Mouse (Mus musculus) midbrain, embryonic 14.5 days (tissue): ENCODE results near the gene Akap13. TPM values are rescaled to one million over a fixed set of nuclear protein-coding genes. Genes with fewer than 3 reads are reported as not detected.
"Not testable (repeated sequence)": the region's sequence is repeated elsewhere in the genome, so short reads cannot be mapped to it uniquely, and the experiment has no call there.

Experiments used
- ATAC-seq: fragments of 200-750 bp; cut with Nextera tagmentation; 2 replicates; pipeline ENCODE4 v1.8.0; 2017; ENCODE audit warnings: moderate number of reproducible peaks, moderate library complexity; ENCODE audit not compliant: low FRiP score, low TSS enrichment
- DNase-seq: peaks from one replicate; pipeline ENCODE4 v3.0.0-alpha.2; 2015
- H3K27ac ChIP-seq: fragments of 300-500 bp; sonication (generic); replicated peaks from 2 replicates; pipeline ENCODE4 v1.5.1; 2014; ENCODE audit warnings: mild to moderate bottlenecking, low read depth, low read length, moderate library complexity
- H3K27me3 ChIP-seq: fragments of 300-500 bp; sonication (generic); 2 replicates; pipeline ENCODE4 v1.6.1; 2014; ENCODE audit warnings: low read length, control low read depth, mixed read lengths; ENCODE audit not compliant: control insufficient read depth, insufficient read depth
- H3K36me3 ChIP-seq: fragments of 300-500 bp; sonication (generic); 2 replicates; pipeline ENCODE4 v1.6.1; 2014; ENCODE audit warnings: low read length, control low read depth; ENCODE audit not compliant: control insufficient read depth, insufficient read depth
- H3K4me1 ChIP-seq: fragments of 300-500 bp; sonication (generic); 2 replicates; pipeline ENCODE4 v1.6.1; 2014; ENCODE audit warnings: mild to moderate bottlenecking, antibody characterized with exemption, low read length, control low read depth; ENCODE audit not compliant: control insufficient read depth, insufficient read depth
- H3K4me2 ChIP-seq: fragments of 300-500 bp; sonication (generic); 2 replicates; pipeline ENCODE4 v1.6.1; 2014; ENCODE audit warnings: mild to moderate bottlenecking, low read length, moderate library complexity
- H3K4me3 ChIP-seq: fragments of 300-500 bp; sonication (generic); replicated peaks from 2 replicates; pipeline ENCODE4 v1.5.1; 2014; ENCODE audit warnings: low read depth, low read length
- H3K9ac ChIP-seq: fragments of 300-500 bp; sonication (generic); replicated peaks from 2 replicates; pipeline ENCODE4 v1.6.1; 2014; ENCODE audit warnings: mild to moderate bottlenecking, low read length, moderate library complexity
- H3K9me3 ChIP-seq: fragments of 300-500 bp; sonication (generic); 2 replicates; pipeline ENCODE4 v1.6.1; 2016; ENCODE audit warnings: low read length, control low read depth, mixed read lengths; ENCODE audit not compliant: control insufficient read depth
- WGBS: fragments of 180-500 bp; shearing (Covaris S2); extraction: QIAGEN DNeasy Blood & Tissue Kit; methylation state at CpG from one replicate; pipeline ENCODE4 v1.1.7; 2014; 5-methylcytosine and 5-hydroxymethylcytosine counted together
- polyA plus RNA-seq: library from polyadenylated mRNA; unstranded; fragments of >200 nt; fragmentation: Nextera tagmentation; extraction: Ambion mirVana; gene quantifications from 2 replicates; pipeline ENCODE4 v1.2.1, GENCODE M21; 2014

The Akap13 gene
- polyA plus RNA-seq, 1 experiment from 2014 or later, result 18.9 TPM

DNA sequence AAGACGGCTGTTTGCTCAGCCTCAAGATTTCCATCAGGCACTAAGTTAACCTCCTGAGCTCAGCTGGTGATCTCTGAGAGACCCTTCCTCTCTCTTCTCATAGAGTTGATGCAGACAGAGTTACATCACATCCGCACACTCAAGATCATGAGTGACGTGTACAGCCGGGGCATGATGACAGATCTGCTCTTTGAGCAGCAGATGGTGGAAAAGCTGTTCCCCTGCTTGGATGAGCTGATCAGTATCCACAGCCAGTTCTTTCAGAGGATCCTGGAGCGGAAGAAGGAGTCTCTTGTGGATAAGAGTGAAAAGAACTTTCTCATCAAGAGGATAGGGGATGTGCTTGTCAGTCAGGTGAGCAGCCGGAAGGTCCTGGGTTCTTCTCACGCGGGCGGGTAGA, 271.5 kb downstream of the Akap13 start:
- H3K4me1 ChIP-seq, result no peaks in the 10 kb centered on the region
- DNase-seq (no peak), ATAC-seq (no peak)
- peaks cover 36% of the 10 kb centered on the region for H3K36me3 ChIP-seq
- no peak overlapping the region for H3K4me2 ChIP-seq
- H3K27me3 ChIP-seq, result no peaks in the 10 kb centered on the region
- H3K9ac ChIP-seq, result no peak overlapping the region
- 95% methylated on average over 9 of the region's 9 CpGs for WGBS
- H3K4me3 ChIP-seq, result no peak overlapping the region
- no peaks in the 10 kb centered on the region for H3K9me3 ChIP-seq
- no peak overlapping the region for H3K27ac ChIP-seq

DNA sequence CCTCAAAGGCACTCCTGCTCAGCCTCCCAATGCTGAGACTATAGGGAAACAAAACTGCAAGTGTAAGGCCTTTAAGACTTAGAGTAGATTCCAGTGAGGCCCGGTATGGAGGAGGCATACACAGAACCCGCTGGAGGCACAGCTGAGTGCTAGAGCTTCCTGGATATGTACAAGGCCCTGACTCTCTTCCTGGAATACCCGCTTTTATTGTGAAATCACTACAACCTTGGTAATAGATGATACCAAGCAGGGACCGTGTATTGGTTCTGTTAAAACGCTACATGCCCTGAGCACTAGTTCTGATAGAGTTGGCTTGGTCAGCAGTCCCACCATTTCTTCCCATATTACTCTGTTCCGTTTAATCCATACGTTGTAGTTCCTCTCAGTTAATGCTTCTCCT, 274.3 kb downstream of the Akap13 start:
- H3K27ac ChIP-seq, result no peak overlapping the region
- no peaks in the 10 kb centered on the region for H3K4me1 ChIP-seq
- H3K4me2 ChIP-seq, result no peak overlapping the region
- no peak for ATAC-seq
- H3K36me3 ChIP-seq, result peaks cover 33% of the 10 kb centered on the region
- no peak overlapping the region for H3K4me3 ChIP-seq
- DNase-seq, result no peak
- H3K9me3 ChIP-seq, result no peaks in the 10 kb centered on the region
- WGBS, result 96% methylated on average over 7 of the region's 7 CpGs
- no peak overlapping the region for H3K9ac ChIP-seq
- no peaks in the 10 kb centered on the region for H3K27me3 ChIP-seq

DNA sequence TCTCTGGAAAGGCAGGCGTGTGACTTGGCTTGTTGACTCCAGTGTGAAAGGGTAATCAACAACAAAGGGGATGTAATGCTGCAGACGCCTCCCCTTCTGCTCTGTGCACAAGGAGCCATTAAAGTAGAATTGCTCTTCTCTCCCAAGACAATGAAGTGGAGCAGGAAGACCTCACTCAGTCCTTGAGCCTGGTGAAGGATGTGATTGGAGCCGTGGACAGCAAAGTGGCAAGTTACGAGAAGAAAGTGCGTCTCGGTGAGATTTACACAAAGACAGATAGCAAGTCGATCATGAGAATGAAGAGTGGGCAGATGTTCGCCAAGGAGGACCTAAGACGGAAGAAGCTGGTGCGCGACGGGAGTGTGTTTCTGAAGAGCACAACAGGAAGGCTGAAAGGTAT, 274.9 kb downstream of the Akap13 start:
- H3K4me2 ChIP-seq, result no peak overlapping the region
- peaks cover 33% of the 10 kb centered on the region for H3K36me3 ChIP-seq
- WGBS, result 93% methylated on average over 12 of the region's 12 CpGs
- H3K27ac ChIP-seq, result no peak overlapping the region
- H3K9ac ChIP-seq, result no peak overlapping the region
- H3K27me3 ChIP-seq, result no peaks in the 10 kb centered on the region
- no peak for DNase-seq
- no peaks in the 10 kb centered on the region for H3K4me1 ChIP-seq
- no peak overlapping the region for H3K4me3 ChIP-seq
- H3K9me3 ChIP-seq, result no peaks in the 10 kb centered on the region
- ATAC-seq, result no peak

DNA sequence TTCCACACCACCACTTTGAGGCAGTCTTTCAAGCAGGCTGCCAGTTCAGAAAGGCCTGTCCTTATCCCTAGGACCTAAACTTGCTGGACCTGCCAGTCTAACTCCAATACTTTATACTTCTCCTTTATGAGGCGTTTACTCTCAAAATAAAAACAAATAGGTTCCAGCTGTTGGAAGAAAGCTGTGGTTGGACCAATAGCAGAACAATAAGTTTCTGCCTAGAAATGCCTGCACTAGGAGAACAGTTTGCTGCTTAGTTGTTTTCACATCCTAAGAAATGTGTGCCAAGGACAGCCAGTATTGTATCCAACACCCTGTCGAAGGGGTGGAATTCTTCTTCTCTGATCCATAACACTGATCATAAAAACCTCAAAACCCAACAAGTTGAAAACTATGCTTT, 276.6 kb downstream of the Akap13 start:
- no peak overlapping the region for H3K4me2 ChIP-seq
- no peak overlapping the region for H3K9ac ChIP-seq
- no peaks in the 10 kb centered on the region for H3K4me1 ChIP-seq
- H3K27ac ChIP-seq, result no peak overlapping the region
- peaks cover 33% of the 10 kb centered on the region; the same call in 1 of the 2 replicates for H3K36me3 ChIP-seq
- no peak overlapping the region for H3K4me3 ChIP-seq
- ATAC-seq (no peak), DNase-seq (no peak)
- H3K9me3 ChIP-seq, result no peaks in the 10 kb centered on the region
- H3K27me3 ChIP-seq, result no peaks in the 10 kb centered on the region
- WGBS, result 98% methylated on average over 2 of the region's 2 CpGs

DNA sequence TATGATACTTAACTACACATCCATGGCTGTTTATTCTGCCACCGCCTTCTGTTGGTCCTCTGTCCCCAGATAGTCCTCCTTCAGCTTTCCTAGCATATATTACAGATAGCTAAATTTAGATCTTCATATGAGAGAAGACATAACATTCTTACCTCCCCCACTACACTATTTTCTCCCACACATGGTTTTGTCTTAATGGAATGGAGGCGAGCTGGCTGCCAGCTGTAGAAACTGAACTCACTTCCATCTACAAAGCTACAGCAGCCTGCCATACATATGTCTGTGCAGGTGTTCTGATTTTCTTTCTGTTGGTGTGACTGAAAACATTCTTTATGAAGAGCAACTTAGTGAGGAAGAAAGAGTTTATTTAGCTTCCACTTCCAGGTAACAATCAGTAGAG, 277.8 kb downstream of the Akap13 start:
- no peaks in the 10 kb centered on the region for H3K4me1 ChIP-seq
- no peaks in the 10 kb centered on the region for H3K27me3 ChIP-seq
- DNase-seq (no peak), ATAC-seq (no peak)
- H3K9me3 ChIP-seq, result no peaks in the 10 kb centered on the region
- no peak overlapping the region for H3K9ac ChIP-seq
- WGBS, result 96% methylated on average over 2 of the region's 2 CpGs
- H3K4me2 ChIP-seq, result no peak overlapping the region
- H3K36me3 ChIP-seq, result peaks cover 34% of the 10 kb centered on the region; the same call in 1 of the 2 replicates
- no peak overlapping the region for H3K27ac ChIP-seq
- H3K4me3 ChIP-seq, result no peak overlapping the region

DNA sequence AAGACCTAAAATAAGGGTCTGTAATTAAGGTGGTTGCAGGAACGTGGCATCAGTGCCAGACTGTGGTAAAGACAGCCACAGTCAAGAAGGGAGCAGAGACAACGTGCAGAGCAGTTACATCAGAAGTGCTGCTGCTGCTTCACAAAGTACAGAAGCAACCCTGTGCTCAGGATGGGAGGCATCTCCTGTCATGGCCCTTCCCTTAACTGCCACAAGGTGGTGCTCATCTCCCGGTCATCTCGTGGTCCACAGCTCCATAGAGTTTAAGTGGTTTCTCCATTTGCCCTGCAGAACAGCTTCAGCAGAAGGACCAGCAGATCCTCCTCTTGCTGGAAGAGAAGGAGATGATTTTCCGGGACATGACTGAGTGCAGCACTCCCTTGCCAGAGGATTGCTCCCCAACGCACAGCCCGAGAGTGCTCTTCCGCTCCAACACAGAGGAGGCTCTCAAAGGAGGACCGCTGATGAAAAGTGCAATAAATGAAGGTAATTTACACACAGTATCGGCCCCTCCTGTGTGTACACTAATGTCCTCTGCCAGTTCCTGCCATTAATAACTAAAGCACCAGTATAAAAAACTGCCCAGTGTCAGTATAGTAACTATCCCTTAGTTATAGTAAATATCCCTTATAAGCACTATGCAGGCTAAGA, 283.9 kb downstream of the Akap13 start:
- Histone ChIP-seq H3K4me3 (no peak overlapping the region), H3K27ac (no peak overlapping the region), H3K36me3 (peaks cover 22% of the 10 kb centered on the region), H3K4me1 (no peaks in the 10 kb centered on the region), H3K9ac (no peak overlapping the region), H3K4me2 (no peak overlapping the region), H3K9me3 (no peaks in the 10 kb centered on the region), H3K27me3 (no peaks in the 10 kb centered on the region)
- WGBS, result 60% methylated on average over 10 of the region's 10 CpGs
- DNase-seq (peak; percentile 86), ATAC-seq (peak; percentile 69; the same call in 1 of the 2 replicates)

DNA sequence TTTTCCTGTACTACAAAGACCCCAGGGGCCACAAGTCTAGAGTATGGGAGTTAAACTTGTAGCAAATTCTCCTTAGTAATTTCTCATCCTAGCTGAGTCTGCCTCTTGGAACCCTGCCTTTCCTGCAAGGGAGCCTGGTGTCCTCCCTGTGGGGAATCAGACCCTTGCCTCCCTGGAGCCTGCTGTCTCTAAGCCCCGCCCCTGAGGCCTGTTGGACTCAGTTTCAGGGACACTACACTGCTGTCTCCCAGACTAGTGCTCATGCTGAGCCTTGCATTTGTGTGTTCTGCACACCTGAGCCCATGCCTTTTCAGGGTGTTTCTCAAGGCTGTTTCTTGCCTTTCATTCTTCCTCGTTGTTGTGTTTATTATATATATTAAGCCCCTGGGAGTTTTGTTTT, 289.2 kb downstream of the Akap13 start:
- H3K9me3 ChIP-seq, result no peaks in the 10 kb centered on the region
- 87% methylated on average over 2 of the region's 2 CpGs for WGBS
- no peak overlapping the region for H3K9ac ChIP-seq
- H3K27ac ChIP-seq, result no peak overlapping the region
- no peaks in the 10 kb centered on the region for H3K4me1 ChIP-seq
- H3K4me3 ChIP-seq, result no peak overlapping the region
- H3K4me2 ChIP-seq, result no peak overlapping the region
- H3K27me3 ChIP-seq, result no peaks in the 10 kb centered on the region
- peaks cover 31% of the 10 kb centered on the region for H3K36me3 ChIP-seq
- no peak for ATAC-seq
- no peak for DNase-seq

DNA sequence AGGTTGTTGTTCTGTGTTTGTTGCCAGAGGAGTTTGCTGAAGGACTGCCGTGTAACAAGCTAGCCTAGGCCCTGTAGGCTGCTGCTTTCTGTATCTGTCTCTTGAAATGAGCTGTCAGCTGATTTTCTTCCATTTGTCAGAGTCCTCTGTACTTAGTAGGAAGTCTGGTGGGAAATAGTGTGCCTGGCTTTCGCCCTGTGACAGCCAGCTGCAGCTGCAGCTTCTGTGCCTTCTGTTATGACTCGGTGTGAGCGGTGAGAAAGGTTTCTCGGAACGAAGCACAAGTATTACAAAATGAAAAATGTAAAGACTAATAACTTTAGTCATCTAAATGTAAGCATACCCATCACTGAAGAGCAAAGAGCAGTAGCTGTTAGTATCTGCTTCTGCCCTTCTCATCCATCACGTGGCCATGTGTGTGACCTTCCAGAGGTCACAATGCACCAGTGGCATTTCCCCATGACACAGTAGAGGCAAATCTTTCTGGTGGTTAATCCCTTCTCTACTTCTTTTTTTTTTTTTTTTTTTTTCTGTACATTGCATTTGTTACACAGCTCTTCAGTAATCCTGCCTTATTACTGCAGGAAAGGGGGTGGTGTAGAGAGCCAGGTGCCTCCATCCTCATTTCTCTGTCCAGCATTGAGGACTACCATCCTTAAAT, 289.8 kb downstream of the Akap13 start:
- H3K4me2 ChIP-seq, result no peak overlapping the region
- H3K4me3 ChIP-seq, result no peak overlapping the region
- H3K27ac ChIP-seq, result no peak overlapping the region
- 87% methylated on average over 7 of the region's 7 CpGs for WGBS
- ATAC-seq, result no peak
- H3K4me1 ChIP-seq, result no peaks in the 10 kb centered on the region
- H3K9me3 ChIP-seq, result no peaks in the 10 kb centered on the region
- H3K9ac ChIP-seq, result no peak overlapping the region
- peaks cover 36% of the 10 kb centered on the region for H3K36me3 ChIP-seq
- DNase-seq, result no peak
- no peaks in the 10 kb centered on the region for H3K27me3 ChIP-seq

DNA sequence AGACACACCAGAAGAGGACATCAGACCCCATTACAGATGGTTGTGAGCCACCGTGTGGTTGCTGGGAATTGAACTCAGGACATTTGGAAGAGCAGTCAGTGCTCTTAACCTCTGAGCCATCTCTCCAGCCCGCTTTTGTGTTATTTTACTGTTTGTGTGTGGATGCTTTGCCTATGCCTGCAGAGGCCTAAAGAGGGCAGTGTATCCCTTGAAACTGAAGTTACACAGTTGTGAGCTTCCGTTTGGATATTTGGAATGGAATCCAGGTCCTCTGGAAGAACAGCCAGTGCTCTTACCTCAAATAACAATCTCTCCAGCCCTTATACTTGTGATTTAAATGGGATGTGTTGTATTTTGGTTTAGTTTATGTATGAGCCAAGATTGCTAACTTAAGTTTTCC, 290.6 kb downstream of the Akap13 start:
- DNase-seq, result peak; percentile 55
- ATAC-seq, H3K27me3 ChIP-seq: not testable (repeated sequence)

More for the DNA sequence above, 290.6 kb downstream of the Akap13 start:
- H3K4me3 ChIP-seq, H3K4me1 ChIP-seq, H3K27ac ChIP-seq, H3K9ac ChIP-seq, H3K9me3 ChIP-seq, H3K4me2 ChIP-seq: not testable (repeated sequence)
- peaks cover 43% of the 10 kb centered on the region for H3K36me3 ChIP-seq
- WGBS, result 64% methylated on average over 3 of the region's 3 CpGs
